Mouse (Mus musculus) ES-Bruce4 (cell line): Measurements from ENCODE around the gene Fam81a. TPM values are rescaled to one million over a fixed set of nuclear protein-coding genes. Genes with fewer than 3 reads are reported as not detected.

Experiments
- H3K27ac ChIP-seq: 2 replicates; pipeline ENCODE4 v1.5.1; 2012; ENCODE audit warnings: low read length, inconsistent platforms; ENCODE audit not compliant: insufficient read depth
- H3K27me3 ChIP-seq: 2 replicates; pipeline ENCODE4 v1.6.1; 2012; ENCODE audit warnings: mild to moderate bottlenecking, low read length, inconsistent platforms; ENCODE audit not compliant: control insufficient read depth, poor library complexity, insufficient read depth, severe bottlenecking
- H3K36me3 ChIP-seq: 2 replicates; pipeline ENCODE4 v1.6.1; 2012; ENCODE audit warnings: inconsistent platforms, mild to moderate bottlenecking, low read length, moderate library complexity; ENCODE audit not compliant: control insufficient read depth, poor library complexity, insufficient read depth, severe bottlenecking
- H3K4me1 ChIP-seq: one replicate; pipeline ENCODE4 v1.8.1; 2011; ENCODE audit warnings: low read length; ENCODE audit not compliant: control insufficient read depth, insufficient read depth
- H3K4me3 ChIP-seq: 2 replicates; pipeline ENCODE4 v1.5.1; 2011; ENCODE audit warnings: low read depth, mild to moderate bottlenecking, low read length
- H3K9ac ChIP-seq: 2 replicates; pipeline ENCODE4 v1.6.1; 2012; ENCODE audit warnings: low read depth, mild to moderate bottlenecking, inconsistent platforms; ENCODE audit not compliant: poor library complexity, severe bottlenecking
- H3K9me3 ChIP-seq: replicated peaks from 2 replicates; pipeline ENCODE4 v1.6.1; 2012; ENCODE audit warnings: mild to moderate bottlenecking, low read length, inconsistent platforms; ENCODE audit not compliant: control insufficient read depth, poor library complexity, insufficient read depth, severe bottlenecking
- CTCF ChIP-seq: IDR thresholded peaks from one replicate; pipeline ENCODE4 v1.8.1; 2011; ENCODE audit warnings: low read depth, low read length
- EP300 ChIP-seq: IDR thresholded peaks from 2 replicates; pipeline ENCODE4 v1.6.1; 2011; ENCODE audit warnings: low read depth, low read length; ENCODE audit not compliant: insufficient read depth
- POLR2A ChIP-seq: IDR thresholded peaks from one replicate; pipeline ENCODE4 v1.8.1; 2011; ENCODE audit warnings: low read length; ENCODE audit not compliant: insufficient read depth
- polyA plus RNA-seq: library from polyadenylated mRNA; stranded (reverse); fragments of >200 nt; gene quantifications from 2 replicates; pipeline ENCODE4 v1.2.4, GENCODE M21; 2011; ENCODE audit warnings: low read depth; ENCODE audit not compliant: missing spikeins, insufficient read depth, insufficient read length

Gene Fam81a
- polyA plus RNA-seq, 1 experiment = 8.3 TPM

DNA sequence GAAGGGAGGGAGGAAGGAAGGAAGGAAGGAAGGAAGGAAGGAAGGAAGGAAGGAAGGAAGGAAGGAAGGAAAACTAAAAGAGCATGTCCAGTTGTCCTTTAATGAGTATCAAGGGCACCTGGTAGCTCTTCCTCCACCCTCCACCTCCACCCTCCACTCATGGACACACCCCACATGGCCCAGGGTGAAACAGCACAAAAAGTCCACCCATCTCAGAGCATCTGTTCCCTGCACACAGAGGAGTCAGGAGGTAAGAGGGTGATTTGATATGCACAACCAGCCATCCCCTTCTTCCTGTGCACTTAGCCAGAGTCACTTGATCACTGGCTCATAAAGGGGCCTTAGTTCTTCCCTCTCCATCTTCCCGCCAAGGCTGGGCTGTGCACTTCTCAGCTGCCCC lies 99.4 kb downstream of the Fam81a start:
- H3K9ac ChIP-seq = no peak overlapping the region
- no peaks in the 10 kb centered on the region for H3K27me3 ChIP-seq
- no peak overlapping the region for H3K4me3 ChIP-seq
- 0 out of 2 replicates have a peak, but pooled peaks cover 2% of the 10 kb centered on the region for H3K9me3 ChIP-seq
- no peak overlapping the region for H3K27ac ChIP-seq
- no peaks in the 10 kb centered on the region for H3K4me1 ChIP-seq
- no peak for TF ChIP-seq POLR2A
- no peak for TF ChIP-seq CTCF
- TF ChIP-seq EP300 = no peak
- no peaks in the 10 kb centered on the region for H3K36me3 ChIP-seq

GRCm38 (mm10) chr9:70042137-70042536 lies 100.2 kb downstream of the Fam81a start:
- Histone ChIP-seq H3K27ac (no peak overlapping the region), H3K9me3 (0 out of 2 replicates have a peak, but pooled peaks cover 2% of the 10 kb centered on the region), H3K36me3 (no peaks in the 10 kb centered on the region), H3K27me3 (no peaks in the 10 kb centered on the region), H3K4me3 (no peak overlapping the region), H3K9ac (no peak overlapping the region), H3K4me1 (no peaks in the 10 kb centered on the region)
- no peak for TF ChIP-seq EP300
- no peak for TF ChIP-seq CTCF
- TF ChIP-seq POLR2A = no peak

- no peak overlapping the region for H3K9ac ChIP-seq
- H3K27me3 ChIP-seq = no peaks in the 10 kb centered on the region
- TF ChIP-seq EP300 (no peak), POLR2A (no peak), CTCF (peak; percentile 65)
- peaks cover 2% of the 10 kb centered on the region for H3K4me1 ChIP-seq
- 0 out of 2 replicates have a peak, but pooled peaks cover 2% of the 10 kb centered on the region for H3K9me3 ChIP-seq
- H3K36me3 ChIP-seq = no peaks in the 10 kb centered on the region
- H3K4me3 ChIP-seq = no peak overlapping the region
- H3K27ac ChIP-seq = no peak overlapping the region
Measured at GRCm38 (mm10) chr9:70040570-70040969, 101.8 kb downstream of the Fam81a start.

GRCm38 (mm10) chr9:70039597-70040385 lies 102.6 kb downstream of the Fam81a start:
- TF ChIP-seq EP300 (no peak), POLR2A (no peak), CTCF (no peak)
- no peak overlapping the region for H3K4me3 ChIP-seq
- no peak overlapping the region for H3K9ac ChIP-seq
- 0 out of 2 replicates have a peak, but pooled peaks cover 2% of the 10 kb centered on the region for H3K9me3 ChIP-seq
- H3K27me3 ChIP-seq = no peaks in the 10 kb centered on the region
- no peaks in the 10 kb centered on the region for H3K36me3 ChIP-seq
- H3K4me1 ChIP-seq = peaks cover 2% of the 10 kb centered on the region
- no peak overlapping the region for H3K27ac ChIP-seq

Other genes starting within 250 kb of the Fam81a start
- 63.6 and 65.6 TPM in 2 replicates for gene Bnip2, start 153.1 kb downstream of the Fam81a start, polyA plus RNA-seq
- 111 and 122 TPM in 2 replicates for gene Gtf2a2, start 130.0 kb downstream of the Fam81a start, polyA plus RNA-seq
- gene Gcnt3, start 104.5 kb downstream of the Fam81a start, polyA plus RNA-seq = 0.18 and 0.61 TPM in 2 replicates
- 51.6 and 54.2 TPM in 2 replicates for gene Myo1e, start 64.8 kb upstream of the Fam81a start, polyA plus RNA-seq